Mouse (Mus musculus): ENCODE measurements at regions not wholly inside any gene's neighbourhood (a gene's known extent, or its start where the extent isn't known, plus 50 kb on each side); places are given as distances from the start of the nearest gene placed in this dataset.
"Not testable (repeated sequence)": the region's sequence is repeated elsewhere in the genome, so short reads cannot be mapped to it uniquely, and the experiment has no call there.

GRCm38 (mm10) chr13:70233896-70234799 is 403.3 kb downstream of the Ice1 start:
- H3K27ac ChIP-seq (replicated peaks; ENCODE audit: insufficient read depth, low read depth, low read length) = no peak overlapping the region
- H3K36me3 ChIP-seq (ENCODE audit: control insufficient read depth, insufficient read depth, low read length) = no peaks in the 10 kb centered on the region
- no peak overlapping the region for H3K9ac ChIP-seq (ENCODE audit: low read depth, low read length)
- 38% methylated on average over 22 of the region's 22 CpGs for whole genome bisulfite sequencing
- DNase-seq (ENCODE audit: extremely low read depth, low read depth, low spot score) = peak; percentile 12
- no peaks in the 10 kb centered on the region for H3K4me1 ChIP-seq (ENCODE audit: control insufficient read depth, insufficient read depth, low read length)
- no peak overlapping the region for H3K4me3 ChIP-seq (ENCODE audit: insufficient read depth, low read depth, low read length)
- no peaks in the 10 kb centered on the region for H3K27me3 ChIP-seq (ENCODE audit: control insufficient read depth, insufficient read depth, low read length)
- no peaks in the 10 kb centered on the region for H3K79me2 ChIP-seq (ENCODE audit: control insufficient read depth, insufficient read depth, low read length)
- TF ChIP-seq CTCF (IDR thresholded peaks at IDR 0.05; ENCODE audit: low read depth, low read length) (peak; percentile 89), POLR2A (IDR thresholded peaks at IDR 0.05; ENCODE audit: extremely low read depth, insufficient read depth, low read length) (no peak)

GRCm38 (mm10) chr13:70243598-70244157 is 393.8 kb downstream of the Ice1 start:
- Histone ChIP-seq H3K36me3 (ENCODE audit: control insufficient read depth, insufficient read depth, low read length) (no peaks in the 10 kb centered on the region), H3K9ac (ENCODE audit: low read depth, low read length) (no peak overlapping the region), H3K27ac (replicated peaks; ENCODE audit: insufficient read depth, low read depth, low read length) (no peak overlapping the region), H3K27me3 (ENCODE audit: control insufficient read depth, insufficient read depth, low read length) (no peaks in the 10 kb centered on the region), H3K79me2 (ENCODE audit: control insufficient read depth, insufficient read depth, low read length) (no peaks in the 10 kb centered on the region), H3K4me3 (ENCODE audit: insufficient read depth, low read depth, low read length) (no peak overlapping the region), H3K4me1 (ENCODE audit: control insufficient read depth, insufficient read depth, low read length) (no peaks in the 10 kb centered on the region)
- WGBS = 94% methylated on average over 4 of the region's 4 CpGs
- TF ChIP-seq POLR2A (IDR thresholded peaks at IDR 0.05; ENCODE audit: extremely low read depth, insufficient read depth, low read length) = no peak
- no peak for TF ChIP-seq CTCF (IDR thresholded peaks at IDR 0.05; ENCODE audit: low read depth, low read length)
- no peak for DNase-seq (ENCODE audit: extremely low read depth, low read depth, low spot score)

GRCm38 (mm10) chr13:70260003-70260496 is 377.4 kb downstream of the Ice1 start:
- Histone ChIP-seq H3K27me3 (ENCODE audit: control insufficient read depth, insufficient read depth, low read length) (no peaks in the 10 kb centered on the region), H3K27ac (replicated peaks; ENCODE audit: insufficient read depth, low read depth, low read length) (no peak overlapping the region), H3K4me1 (ENCODE audit: control insufficient read depth, insufficient read depth, low read length) (no peaks in the 10 kb centered on the region), H3K9ac (ENCODE audit: low read depth, low read length) (no peak overlapping the region), H3K36me3 (ENCODE audit: control insufficient read depth, insufficient read depth, low read length) (no peaks in the 10 kb centered on the region), H3K4me3 (ENCODE audit: insufficient read depth, low read depth, low read length) (no peak overlapping the region), H3K79me2 (ENCODE audit: control insufficient read depth, insufficient read depth, low read length) (no peaks in the 10 kb centered on the region)
- 50% methylated on average over 12 of the region's 12 CpGs for WGBS
- DNase-seq (ENCODE audit: extremely low read depth, low read depth, low spot score) = no peak
- no peak for TF ChIP-seq POLR2A (IDR thresholded peaks at IDR 0.05; ENCODE audit: extremely low read depth, insufficient read depth, low read length)
- TF ChIP-seq CTCF (IDR thresholded peaks at IDR 0.05; ENCODE audit: low read depth, low read length) = no peak

GRCm38 (mm10) chr13:70263654-70264053 is 373.8 kb downstream of the Ice1 start:
- no peaks in the 10 kb centered on the region for H3K4me1 ChIP-seq (ENCODE audit: control insufficient read depth, insufficient read depth, low read length)
- no peak overlapping the region for H3K27ac ChIP-seq (replicated peaks; ENCODE audit: insufficient read depth, low read depth, low read length)
- no peaks in the 10 kb centered on the region for H3K36me3 ChIP-seq (ENCODE audit: control insufficient read depth, insufficient read depth, low read length)
- DNase-seq (ENCODE audit: extremely low read depth, low read depth, low spot score) = no peak
- 83% methylated on average over 3 of the region's 3 CpGs for WGBS
- H3K79me2 ChIP-seq (ENCODE audit: control insufficient read depth, insufficient read depth, low read length) = no peaks in the 10 kb centered on the region
- H3K4me3 ChIP-seq (ENCODE audit: insufficient read depth, low read depth, low read length) = no peak overlapping the region
- TF ChIP-seq POLR2A (IDR thresholded peaks at IDR 0.05; ENCODE audit: extremely low read depth, insufficient read depth, low read length) = no peak
- peak; percentile 2; the same call in 1 of the 2 replicates for TF ChIP-seq CTCF (IDR thresholded peaks at IDR 0.05; ENCODE audit: low read depth, low read length)
- H3K27me3 ChIP-seq (ENCODE audit: control insufficient read depth, insufficient read depth, low read length) = no peaks in the 10 kb centered on the region
- no peak overlapping the region for H3K9ac ChIP-seq (ENCODE audit: low read depth, low read length)

- 0 out of 2 replicates have a peak overlapping the region, but pooled peaks have one; percentile 24 for H3K27ac ChIP-seq (replicated peaks; ENCODE audit: insufficient read depth, low read depth, low read length)
- not testable (repeated sequence) for H3K4me1 ChIP-seq (ENCODE audit: control insufficient read depth, insufficient read depth, low read length); H3K4me3 ChIP-seq (ENCODE audit: insufficient read depth, low read depth, low read length); H3K9ac ChIP-seq (ENCODE audit: low read depth, low read length); H3K27me3 ChIP-seq (ENCODE audit: control insufficient read depth, insufficient read depth, low read length); H3K79me2 ChIP-seq (ENCODE audit: control insufficient read depth, insufficient read depth, low read length); DNase-seq (ENCODE audit: extremely low read depth, low read depth, low spot score); H3K36me3 ChIP-seq (ENCODE audit: control insufficient read depth, insufficient read depth, low read length)
- WGBS = 69% methylated on average over 10 of the region's 10 CpGs
Measured at GRCm38 (mm10) chr13:70276884-70277378, 360.5 kb downstream of the Ice1 start.

Measured in liver, adult 2 months (tissue).